Mouse (Mus musculus): ENCODE data around the gene P2rx7. TPM values are rescaled to one million over a fixed set of nuclear protein-coding genes. Genes with fewer than 3 reads are reported as not detected.

Gene P2rx7
- 4.9 TPM for polyA plus RNA-seq (2017; shearing (Covaris generic))

GRCm38 (mm10) chr5:122643701-122644100, at the start of gene P2rx7:
TSS of gene P2rx7 (plus strand) at chr5:122643911.

GRCm38 (mm10) chr5:122613908-122614732, 29.6 kb upstream of the P2rx7 start, which contains the start of gene Ift81:
TSS of gene Ift81 (minus strand) at chr5:122614518.

GRCm38 (mm10) chr5:122707276-122708181, 63.8 kb downstream of the P2rx7 start, which contains the start of gene P2rx4:
TSS of gene P2rx4 (plus strand) at chr5:122707544.

Other genes starting within 250 kb of the P2rx7 start
- gene Anapc7, start 222.2 kb upstream of the P2rx7 start, polyA plus RNA-seq (2017; shearing (Covaris generic)), result 37.1 TPM
- 91.6 TPM for gene Atp2a2, start 141.7 kb upstream of the P2rx7 start, polyA plus RNA-seq (2017; shearing (Covaris generic))
- 3.1 TPM for gene Ift81, start 29.4 kb upstream of the P2rx7 start, polyA plus RNA-seq (2017; shearing (Covaris generic))
- gene P2rx4, start 63.6 kb downstream of the P2rx7 start, polyA plus RNA-seq (2017; shearing (Covaris generic)), result 98.2 TPM
- gene Camkk2, start 135.5 kb downstream of the P2rx7 start, polyA plus RNA-seq (2017; shearing (Covaris generic)), result 26.1 TPM
- gene Anapc5, start 177.4 kb downstream of the P2rx7 start, polyA plus RNA-seq (2017; shearing (Covaris generic)), result 349 TPM
- 26.3 TPM for gene Rnf34, start 206.1 kb downstream of the P2rx7 start, polyA plus RNA-seq (2017; shearing (Covaris generic))